ENCODE assay signal across 14 mouse cellular contexts in genomic region chr9:50408396-50408795, GRCm38 (mm10).
DNase-seq lines count a peak whose midpoint lies in the region; ATAC-seq lines count a peak whose summit lies in the region.
"Had no signal": no experiment of that assay in that cellular context is flagged by ENCODE, and none has a peak within 500 bp of the region (broad histone marks: within the 10 kb centered on the region; RNA-seq: fewer than 3 reads in every experiment).

No protein-coding gene starts in this region.

- peak; percentile 24 for DNase-seq in adrenal gland, postnatal 10 days
- DNase-seq in adrenal gland, adult 8-10 months: no peak
- peak; percentile 16 to 44 for DNase-seq in cerebellum, postnatal 25 days
- peak; percentile 22 for DNase-seq in lung, postnatal 36 days
- DNase-seq in lung, postnatal 14 days: no peak
- DNase-seq in urinary bladder, postnatal 10 days (ENCODE audit: low spot score): no peak
- DNase-seq: cerebellum, adult 18-20 months; cerebellum, adult 9-11 months; forebrain, postnatal 0 days; gastrocnemius, postnatal 14 days had no signal

- no peak for ATAC-seq in cerebellum, adult (ENCODE audit: insufficient number of reproducible peaks, low FRiP score, low TSS enrichment)
- ATAC-seq: forebrain, embryonic 13.5 days; forebrain, postnatal 0 days; inflammation-experienced regulatory T-cells, adult 6 months; intestine, postnatal 0 days had no signal

Comparison
In these comparisons a context has a peak if more than half of its experiments do, and no peak if none do; other contexts are left out.
1. DNase-seq: peak in adrenal gland, postnatal 10 days (single experiment), cerebellum, postnatal 25 days (2 of 2) and lung, postnatal 36 days (single experiment); none in adrenal gland, adult 8-10 months (single experiment), lung, postnatal 14 days (single experiment) and urinary bladder, postnatal 10 days (single experiment).